Mouse (Mus musculus) liver, embryonic 12.5 days (tissue): Measurements from ENCODE around the gene Plekhn1. TPM values are rescaled to one million over a fixed set of nuclear protein-coding genes. Genes with fewer than 3 reads are reported as not detected.

Experiments used
- ATAC-seq: fragments of 200-750 bp; cut with Nextera tagmentation; 2 replicates; pipeline ENCODE4 v1.8.0; 2017; ENCODE audit warnings: moderate number of reproducible peaks, mild to moderate bottlenecking, moderate library complexity
- H3K27ac ChIP-seq: fragments of 300-500 bp; sonication (generic); 2 replicates; pipeline ENCODE4 v1.5.1; 2016; ENCODE audit warnings: mild to moderate bottlenecking
- H3K27me3 ChIP-seq: fragments of 300-500 bp; sonication (generic); replicated peaks from 2 replicates; pipeline ENCODE4 v1.6.1; 2016; ENCODE audit warnings: mild to moderate bottlenecking, moderate library complexity
- H3K36me3 ChIP-seq: fragments of 300-500 bp; sonication (generic); 2 replicates; pipeline ENCODE4 v1.6.1; 2016; ENCODE audit warnings: mild to moderate bottlenecking, moderate library complexity
- H3K4me1 ChIP-seq: fragments of 300-500 bp; sonication (generic); 2 replicates; pipeline ENCODE4 v1.6.1; 2016
- H3K4me2 ChIP-seq: fragments of 300-500 bp; sonication (generic); 2 replicates; pipeline ENCODE4 v1.6.1; 2016; ENCODE audit warnings: mild to moderate bottlenecking, moderate library complexity
- H3K4me3 ChIP-seq: fragments of 300-500 bp; sonication (generic); 2 replicates; pipeline ENCODE4 v1.5.1; 2016; ENCODE audit warnings: mild to moderate bottlenecking, moderate library complexity
- H3K9ac ChIP-seq: fragments of 300-500 bp; sonication (generic); 2 replicates; pipeline ENCODE4 v1.6.1; 2016; ENCODE audit warnings: mild to moderate bottlenecking, moderate library complexity
- H3K9me3 ChIP-seq: fragments of 300-500 bp; sonication (generic); replicated peaks from 2 replicates; pipeline ENCODE4 v1.6.1; 2016; ENCODE audit warnings: mild to moderate bottlenecking, moderate library complexity
- WGBS: fragments of 180-500 bp; shearing (Covaris S2); methylation state at CpG from one replicate; pipeline ENCODE4 v1.1.7; 2016; ENCODE audit not compliant: insufficient replicate concordance; 5-methylcytosine and 5-hydroxymethylcytosine counted together
- microRNA-seq: library from miRNA; unstranded; fragments of <30 nt; microRNA quantifications from one replicate; pipeline ENCODE4, GENCODE M21; 2017
- polyA plus RNA-seq: library from polyadenylated mRNA; unstranded; fragments of >200 nt; fragmentation: Nextera tagmentation; extraction: Ambion mirVana; gene quantifications from 2 replicates; pipeline ENCODE4 v1.2.1, GENCODE M21; 2016

The Plekhn1 gene
- polyA plus RNA-seq, 1 experiment from 2014 or later: 7.2 TPM

DNA sequence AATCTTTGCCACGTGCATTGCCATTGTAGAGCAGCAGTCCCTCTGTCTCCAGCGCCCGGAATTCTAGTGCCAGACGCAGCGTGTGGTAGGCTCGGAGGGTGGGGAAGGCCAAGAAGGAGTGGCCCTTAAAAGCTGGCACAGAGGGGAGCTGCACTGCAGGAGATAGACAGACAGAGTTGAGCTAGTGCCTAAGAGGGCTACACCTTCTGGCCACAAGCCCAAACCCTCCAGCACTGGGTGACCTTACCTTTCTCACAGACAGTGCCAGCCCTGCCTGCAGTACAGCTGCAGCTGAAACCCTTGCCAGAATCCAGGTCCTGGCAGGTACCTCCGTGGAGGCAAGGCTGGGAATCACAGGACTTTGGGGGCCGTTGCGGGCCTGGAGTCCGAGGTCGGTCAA lies 62.8 kb downstream of the Plekhn1 start:
- Histone ChIP-seq H3K9ac (no peak overlapping the region), H3K4me2 (no peak overlapping the region), H3K36me3 (peaks cover 98% of the 10 kb centered on the region), H3K9me3 (no peaks in the 10 kb centered on the region), H3K4me1 (no peaks in the 10 kb centered on the region), H3K27ac (no peak overlapping the region), H3K4me3 (no peak overlapping the region), H3K27me3 (no peaks in the 10 kb centered on the region)
- ATAC-seq: no peak
- WGBS: 89% methylated on average over 11 of the region's 11 CpGs

Small RNAs within 50 kb of the gene (microRNA-seq; reads per million reads assigned to microRNA genes)
- 3.2 reads per million for gene Mir7658

Other genes starting within 250 kb of the Plekhn1 start
- gene B3galt6, start 242.2 kb downstream of the Plekhn1 start, polyA plus RNA-seq: 8.2 and 8.7 TPM in 2 replicates
- 93.4 and 93.9 TPM in 2 replicates for gene Sdf4, start 242.0 kb downstream of the Plekhn1 start, polyA plus RNA-seq
- gene Tnfrsf4, start 221.0 kb downstream of the Plekhn1 start, polyA plus RNA-seq: 0.39 and 0.60 TPM in 2 replicates
- gene Tnfrsf18, start 208.7 kb downstream of the Plekhn1 start, polyA plus RNA-seq: 0.77 and 0.99 TPM in 2 replicates
- 0.07 and 0.15 TPM in 2 replicates for gene Ttll10, start 175.4 kb downstream of the Plekhn1 start, polyA plus RNA-seq
- 19.6 and 20.3 TPM in 2 replicates for gene 9430015G10Rik, start 124.9 kb downstream of the Plekhn1 start, polyA plus RNA-seq
- gene Rnf223, start 104.3 kb downstream of the Plekhn1 start, polyA plus RNA-seq: 0.06 and 0.19 TPM in 2 replicates
- 16.1 and 17.8 TPM in 2 replicates for gene Agrn, start 37.4 kb downstream of the Plekhn1 start, polyA plus RNA-seq
- 2.6 and 3.2 TPM in 2 replicates for gene Isg15, start 34.0 kb downstream of the Plekhn1 start, polyA plus RNA-seq
- 1.3 and 1.4 TPM in 2 replicates for gene AW011738, start 31.6 kb downstream of the Plekhn1 start, polyA plus RNA-seq
- gene Perm1, start 19.0 kb downstream of the Plekhn1 start, polyA plus RNA-seq: 0.12 TPM in 2 replicates
- 125 and 130 TPM in 2 replicates for gene Noc2l, start 1.2 kb upstream of the Plekhn1 start, polyA plus RNA-seq
- 26.8 and 28.4 TPM in 2 replicates for gene Samd11, start 20.8 kb upstream of the Plekhn1 start, polyA plus RNA-seq
- gene Vmn2r-ps159, start 96.2 kb upstream of the Plekhn1 start, polyA plus RNA-seq: not detected in 2 replicates